Mouse (Mus musculus) c-Kit-positive CD71-positive TER-119-positive erythroid progenitor cells, embryonic 14.5 days (primary cell): ENCODE measurements at regions not wholly inside any gene's neighbourhood (a gene's known extent, or its start where the extent isn't known, plus 50 kb on each side); places are given as distances from the start of the nearest gene placed in this dataset.
A peak's percentile ranks its signal among the peaks of the same experiment; 100 is the strongest.

ENCODE experiments used
- DNase-seq: peaks from one replicate; pipeline ENCODE4 v3.0.0-alpha.2; 2013; ENCODE audit warnings: low spot score

GRCm38 (mm10) chr15:72101730-72102129 is 1732.6 kb upstream of the Gm6569 start:
- DNase-seq = no peak

GRCm38 (mm10) chr15:72105830-72106413 is 1728.4 kb upstream of the Gm6569 start:
- no peak for DNase-seq

- DNase-seq = no peak
These were observed 1723.8 kb upstream of the Gm6569 start for GRCm38 (mm10) chr15:72110520-72110919.

GRCm38 (mm10) chr15:72116772-72117171 is 1717.6 kb upstream of the Gm6569 start:
- no peak for DNase-seq

GRCm38 (mm10) chr15:72134226-72134625 is 1700.1 kb upstream of the Gm6569 start:
- no peak for DNase-seq

- no peak for DNase-seq
These were observed 1698.3 kb upstream of the Gm6569 start for GRCm38 (mm10) chr15:72135992-72136617.

- DNase-seq = no peak
These were observed 1694.2 kb upstream of the Gm6569 start for GRCm38 (mm10) chr15:72140122-72140521.

- DNase-seq = no peak
These were observed 1683.8 kb upstream of the Gm6569 start for GRCm38 (mm10) chr15:72150581-72150980.

GRCm38 (mm10) chr15:72158505-72158904 is 1675.9 kb upstream of the Gm6569 start:
- no peak for DNase-seq

- DNase-seq = no peak
These were observed 1633.5 kb upstream of the Gm6569 start for GRCm38 (mm10) chr15:72200861-72201260.

- no peak for DNase-seq
These were observed 1632.6 kb upstream of the Gm6569 start for GRCm38 (mm10) chr15:72201791-72202190.

GRCm38 (mm10) chr15:72205240-72205799 is 1629.0 kb upstream of the Gm6569 start:
- no peak for DNase-seq

- peak; percentile 8 for DNase-seq
These were observed 1628.4 kb upstream of the Gm6569 start for GRCm38 (mm10) chr15:72205950-72206349.

- DNase-seq = no peak
These were observed 1626.8 kb upstream of the Gm6569 start for GRCm38 (mm10) chr15:72207589-72207988.

- no peak for DNase-seq
These were observed 1626.3 kb upstream of the Gm6569 start for GRCm38 (mm10) chr15:72208076-72208475.

GRCm38 (mm10) chr15:72208973-72209372 is 1625.4 kb upstream of the Gm6569 start:
- no peak for DNase-seq

- DNase-seq = no peak
These were observed 1616.6 kb upstream of the Gm6569 start for GRCm38 (mm10) chr15:72217731-72218130.

GRCm38 (mm10) chr15:72219985-72220384 is 1614.4 kb upstream of the Gm6569 start:
- DNase-seq = no peak

GRCm38 (mm10) chr15:72220786-72221185 is 1613.6 kb upstream of the Gm6569 start:
- DNase-seq = no peak

- DNase-seq = no peak
These were observed 1602.0 kb upstream of the Gm6569 start for GRCm38 (mm10) chr15:72232355-72232754.

GRCm38 (mm10) chr15:72264619-72265018 is 1569.7 kb upstream of the Gm6569 start:
- no peak for DNase-seq

GRCm38 (mm10) chr15:72283846-72284245 is 1550.5 kb upstream of the Gm6569 start:
- no peak for DNase-seq

GRCm38 (mm10) chr15:72296648-72297047 is 1537.7 kb upstream of the Gm6569 start:
- DNase-seq = no peak

- DNase-seq = no peak
These were observed 1521.9 kb upstream of the Gm6569 start for GRCm38 (mm10) chr15:72312417-72312816.
